Mouse (Mus musculus): ENCODE data around the gene Cnot10. TPM values are rescaled to one million over a fixed set of nuclear protein-coding genes. Genes with fewer than 3 reads are reported as not detected.

Gene Cnot10
- total RNA-seq, 1 experiment from 2014 or later, result 57.1 TPM

DNA sequence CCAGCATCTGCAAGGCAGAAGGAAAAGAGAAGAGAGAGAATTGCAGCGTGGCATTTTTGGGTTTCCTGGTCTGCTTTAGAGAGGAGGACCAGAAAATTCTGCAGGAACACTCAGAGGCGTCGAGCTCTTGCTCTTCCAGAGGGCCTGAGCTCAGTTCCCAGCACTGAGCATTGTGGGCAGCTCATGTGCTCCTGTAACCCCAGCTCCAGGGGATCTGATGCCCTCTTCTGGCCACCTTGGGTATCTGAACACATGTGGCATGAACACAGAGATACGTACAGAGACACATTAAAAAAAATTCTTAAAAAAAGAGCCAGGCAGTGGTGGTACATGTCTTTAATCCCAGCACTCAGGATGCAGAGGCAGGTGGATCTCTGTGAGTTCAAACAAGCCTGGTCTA is 15.4 kb upstream of the Cnot10 start:
- ATAC-seq (replicated peaks; ENCODE audit: low read depth, poor library complexity, severe bottlenecking), result no peak

- ATAC-seq (replicated peaks; ENCODE audit: low read depth, poor library complexity, severe bottlenecking), result peak; percentile 76
These were observed 11.1 kb upstream of the Cnot10 start for GRCm38 (mm10) chr9:114650938-114651634.

- no peak for ATAC-seq (replicated peaks; ENCODE audit: low read depth, poor library complexity, severe bottlenecking)
These were observed 9.4 kb upstream of the Cnot10 start for GRCm38 (mm10) chr9:114649371-114649770.

DNA sequence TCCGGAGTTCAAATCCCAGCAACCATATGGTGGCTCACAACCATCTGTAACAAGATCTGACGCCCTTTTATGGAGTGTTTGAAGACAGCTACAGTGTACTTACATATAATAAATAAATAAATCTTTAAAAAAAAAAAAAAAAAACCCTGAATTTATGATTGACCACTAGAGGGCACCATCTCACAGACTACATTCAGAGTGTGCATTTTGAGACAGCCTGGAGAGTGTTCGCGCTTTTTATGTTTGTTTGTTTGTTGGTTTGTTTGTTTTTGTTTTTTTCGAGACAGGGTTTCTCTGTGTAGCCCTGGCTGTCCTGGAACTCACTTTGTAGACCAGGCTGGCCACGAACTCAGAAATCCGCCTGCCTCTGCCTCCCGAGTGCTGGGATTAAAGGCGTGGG is 8.5 kb upstream of the Cnot10 start:
- peak; percentile 61; the same call in 1 of the 2 replicates for ATAC-seq (replicated peaks; ENCODE audit: low read depth, poor library complexity, severe bottlenecking)

GRCm38 (mm10) chr9:114647506-114648432 is 7.8 kb upstream of the Cnot10 start:
- no peak for ATAC-seq (replicated peaks; ENCODE audit: low read depth, poor library complexity, severe bottlenecking)

- ATAC-seq (replicated peaks; ENCODE audit: low read depth, poor library complexity, severe bottlenecking), result no peak
These were observed 6.8 kb upstream of the Cnot10 start for GRCm38 (mm10) chr9:114646556-114647505.

GRCm38 (mm10) chr9:114639186-114639748 is 717 bp downstream of the Cnot10 start:
- no peak for ATAC-seq (replicated peaks; ENCODE audit: low read depth, poor library complexity, severe bottlenecking)

- no peak for ATAC-seq (replicated peaks; ENCODE audit: low read depth, poor library complexity, severe bottlenecking)
These were observed 3.2 kb downstream of the Cnot10 start for GRCm38 (mm10) chr9:114636751-114637150.

GRCm38 (mm10) chr9:114636150-114636549 is 3.8 kb downstream of the Cnot10 start:
- no peak for ATAC-seq (replicated peaks; ENCODE audit: low read depth, poor library complexity, severe bottlenecking)

DNA sequence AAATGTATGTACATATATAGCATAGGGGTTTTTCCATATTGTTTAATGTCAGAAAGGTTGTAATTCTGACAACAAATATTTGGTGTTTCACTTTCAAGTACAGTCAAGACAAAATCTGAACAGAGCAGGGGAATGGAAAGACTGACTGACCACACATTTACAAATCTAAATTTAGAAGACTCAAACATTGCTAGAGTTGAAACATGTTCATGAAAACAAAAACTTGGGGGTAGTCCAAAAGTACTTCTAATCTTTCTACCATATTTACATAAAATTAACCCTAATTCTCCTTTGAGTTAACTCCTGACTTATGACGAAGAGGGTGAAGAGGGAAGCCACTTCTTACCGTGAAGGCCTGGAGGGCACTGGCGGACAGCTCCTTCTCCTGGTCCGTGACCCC is 7.7 kb downstream of the Cnot10 start:
- ATAC-seq (replicated peaks; ENCODE audit: low read depth, poor library complexity, severe bottlenecking), result no peak

GRCm38 (mm10) chr9:114626726-114627125 is 13.3 kb downstream of the Cnot10 start:
- ATAC-seq (replicated peaks; ENCODE audit: low read depth, poor library complexity, severe bottlenecking), result no peak

DNA sequence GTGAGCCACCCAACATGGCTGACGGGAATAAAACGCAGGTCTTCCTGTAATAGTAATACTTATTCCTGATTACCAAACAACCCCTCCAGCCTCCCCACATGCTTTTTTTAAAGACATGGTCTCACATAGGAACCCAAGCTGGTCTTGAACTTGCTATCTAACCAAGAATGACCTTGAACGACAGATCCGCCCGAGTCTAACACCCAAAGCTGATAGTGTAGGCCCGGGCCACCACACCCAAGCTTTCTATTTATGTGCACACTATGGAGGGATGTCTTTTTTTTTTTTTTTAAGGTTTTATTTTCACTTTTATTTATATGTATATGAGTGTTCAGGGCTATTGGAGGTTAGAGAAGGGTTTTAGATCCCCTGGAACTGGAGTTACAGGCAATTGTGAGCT is 15.8 kb downstream of the Cnot10 start:
- ATAC-seq (replicated peaks; ENCODE audit: low read depth, poor library complexity, severe bottlenecking), result no peak

DNA sequence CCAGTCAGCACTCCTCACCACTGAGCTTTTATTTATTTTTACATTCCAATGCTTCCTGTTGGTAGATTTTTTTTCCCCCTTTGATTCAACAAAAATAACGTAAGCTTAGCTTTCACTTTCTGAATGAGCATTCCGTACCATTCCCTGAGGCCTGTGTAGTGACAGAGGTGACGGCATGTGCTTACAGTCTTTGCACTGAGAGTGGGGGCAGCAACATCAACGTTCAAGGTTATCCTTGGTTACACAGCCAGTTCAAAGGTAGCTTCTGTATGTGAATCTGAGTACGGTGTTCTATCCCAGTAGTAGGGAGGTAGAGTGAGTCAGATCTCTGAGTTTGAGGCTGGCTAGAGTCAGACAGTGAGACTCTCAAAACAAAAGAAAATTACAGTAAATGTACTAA is 18.8 kb downstream of the Cnot10 start:
- no peak for ATAC-seq (replicated peaks; ENCODE audit: low read depth, poor library complexity, severe bottlenecking)

DNA sequence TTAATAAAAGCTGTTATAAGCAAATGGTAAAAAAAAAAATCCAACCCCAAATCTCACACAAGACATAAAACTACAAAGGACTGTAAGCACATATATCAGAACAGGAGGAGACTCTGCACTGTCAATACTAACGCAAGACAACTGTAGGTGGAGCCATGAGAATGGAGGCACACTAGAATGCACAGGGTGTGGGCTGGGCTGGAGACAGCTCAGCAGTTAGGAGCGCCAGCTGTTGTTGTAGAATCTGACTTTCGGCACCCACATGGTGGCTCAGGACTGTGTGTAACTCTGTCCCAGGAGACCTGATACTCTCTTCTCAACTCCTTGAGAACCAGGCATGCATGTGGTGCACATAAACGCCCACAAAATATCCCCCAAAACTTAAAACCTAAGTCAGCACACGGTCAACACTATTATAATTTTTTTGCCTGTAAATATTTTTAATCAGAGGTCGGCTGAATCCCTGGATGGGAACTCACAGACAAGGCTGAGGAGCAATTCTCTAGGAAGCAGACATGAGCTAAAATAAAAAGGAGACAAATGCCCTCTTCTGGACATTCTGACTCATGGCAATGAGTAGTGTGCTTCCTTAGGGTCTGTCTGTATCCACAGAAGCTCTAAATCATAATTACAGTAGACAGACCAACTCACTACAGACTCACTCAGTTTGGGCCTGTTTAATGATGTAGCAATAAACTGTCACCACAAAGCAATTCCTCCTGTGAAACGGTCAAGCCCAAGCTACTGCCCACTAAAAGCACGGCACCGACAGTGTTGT is 25.6 kb downstream of the Cnot10 start:
- ATAC-seq (replicated peaks; ENCODE audit: low read depth, poor library complexity, severe bottlenecking), result no peak

GRCm38 (mm10) chr9:114613026-114613425 is 27.0 kb downstream of the Cnot10 start:
- 0 out of 2 replicates have a peak, but pooled peaks have one; percentile 25 for ATAC-seq (replicated peaks; ENCODE audit: low read depth, poor library complexity, severe bottlenecking)

GRCm38 (mm10) chr9:114612566-114612965 is 27.4 kb downstream of the Cnot10 start:
- ATAC-seq (replicated peaks; ENCODE audit: low read depth, poor library complexity, severe bottlenecking), result no peak

- no peak for ATAC-seq (replicated peaks; ENCODE audit: low read depth, poor library complexity, severe bottlenecking)
These were observed 29.7 kb downstream of the Cnot10 start for GRCm38 (mm10) chr9:114610266-114610665.

DNA sequence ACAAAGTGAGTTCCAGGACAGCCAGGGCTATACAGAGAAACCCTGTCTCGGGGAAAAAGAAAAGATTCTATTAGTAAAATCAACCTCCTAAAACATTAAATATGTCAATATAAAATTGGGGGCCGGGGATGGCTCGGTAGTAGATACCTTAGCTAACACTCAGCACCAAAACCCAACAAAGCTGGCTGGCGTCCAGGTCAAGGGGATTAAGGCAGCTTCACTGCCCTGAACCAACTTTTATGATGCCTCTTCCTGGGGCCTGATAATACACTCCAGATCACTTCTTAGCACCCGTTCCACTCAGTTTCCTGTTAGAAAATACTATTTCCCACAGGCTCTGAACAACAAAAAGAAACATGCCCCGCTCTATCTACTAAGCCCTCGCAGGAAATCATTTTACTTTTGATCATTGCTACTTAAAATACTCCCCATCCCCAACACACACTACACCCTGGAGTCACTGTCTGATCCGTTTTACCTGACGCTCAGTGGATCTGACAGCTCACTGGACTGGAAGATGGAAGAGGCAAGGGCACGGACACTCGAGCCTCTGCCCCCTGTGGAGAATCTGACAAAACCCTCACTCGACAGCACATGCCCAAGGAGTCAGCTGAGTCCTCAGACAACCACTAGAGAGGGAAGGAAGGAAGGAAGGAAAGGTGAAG is 36.0 kb downstream of the Cnot10 start:
- ATAC-seq (replicated peaks; ENCODE audit: low read depth, poor library complexity, severe bottlenecking), result no peak

DNA sequence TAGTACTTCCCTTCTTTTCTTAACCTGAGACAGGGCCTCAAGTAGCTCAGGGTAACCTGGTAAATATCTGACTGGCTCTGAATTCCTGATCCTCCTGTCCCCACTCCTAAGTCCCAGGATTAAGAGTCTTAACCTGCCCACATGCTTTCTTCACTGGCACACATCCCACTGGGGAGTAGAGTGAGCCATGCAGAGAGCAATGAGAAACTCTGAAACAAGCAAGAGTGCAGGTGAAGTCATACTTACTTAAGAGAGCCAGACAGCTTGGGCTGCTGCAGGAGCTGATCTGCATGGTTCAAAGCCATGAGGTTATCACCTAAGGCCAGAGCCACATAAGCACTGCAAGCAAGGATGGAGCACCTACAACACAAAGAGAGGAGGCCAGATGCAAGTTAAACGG is 38.9 kb downstream of the Cnot10 start:
- no peak for ATAC-seq (replicated peaks; ENCODE audit: low read depth, poor library complexity, severe bottlenecking)

Measured in common myeloid progenitor, adult 5-6 weeks (primary cell).